Mouse (Mus musculus): ENCODE measurements around the gene Gnl1.
A peak's percentile ranks its signal among the peaks of the same experiment; 100 is the strongest.
"Not testable (repeated sequence)": the region's sequence is repeated elsewhere in the genome, so short reads cannot be mapped to it uniquely, and the experiment has no call there.

Gene Gnl1

GRCm38 (mm10) chr17:36023710-36024654, 44.3 kb downstream of the Gnl1 start:
- DNase-seq (ENCODE audit: low read depth, low spot score): no peak

- no peak for DNase-seq (ENCODE audit: low read depth, low spot score)
Measured at GRCm38 (mm10) chr17:36025197-36025596, 45.5 kb downstream of the Gnl1 start.

GRCm38 (mm10) chr17:36025901-36026300, 46.2 kb downstream of the Gnl1 start:
- DNase-seq (ENCODE audit: low read depth, low spot score): no peak

- no peak for DNase-seq (ENCODE audit: low read depth, low spot score)
Measured at GRCm38 (mm10) chr17:36027663-36028062, 48.0 kb downstream of the Gnl1 start.

GRCm38 (mm10) chr17:36028879-36029619, 49.4 kb downstream of the Gnl1 start:
- DNase-seq (ENCODE audit: low read depth, low spot score): no peak

- not testable (repeated sequence) for DNase-seq (ENCODE audit: low read depth, low spot score)
Measured at GRCm38 (mm10) chr17:36030046-36030702, 50.5 kb downstream of the Gnl1 start.

GRCm38 (mm10) chr17:36030703-36031582, 51.3 kb downstream of the Gnl1 start:
- not testable (repeated sequence) for DNase-seq (ENCODE audit: low read depth, low spot score)

GRCm38 (mm10) chr17:36031583-36032331, 52.1 kb downstream of the Gnl1 start:
- peak; percentile 76 for DNase-seq (ENCODE audit: low read depth, low spot score)

GRCm38 (mm10) chr17:36032351-36032875, 52.8 kb downstream of the Gnl1 start, which contains the start of gene H2-T23:
TSS of gene H2-T23 (minus strand) at chr17:36032855.
- peak; percentile 94 for DNase-seq (ENCODE audit: low read depth, low spot score)

GRCm38 (mm10) chr17:36034524-36034923, 54.9 kb downstream of the Gnl1 start:
- not testable (repeated sequence) for DNase-seq (ENCODE audit: low read depth, low spot score)

GRCm38 (mm10) chr17:36035010-36035638, 55.5 kb downstream of the Gnl1 start:
- DNase-seq (ENCODE audit: low read depth, low spot score): peak; percentile 78

GRCm38 (mm10) chr17:36036126-36036525, 56.5 kb downstream of the Gnl1 start:
- DNase-seq (ENCODE audit: low read depth, low spot score): peak; percentile 33
